Mouse (Mus musculus) ES-Bruce4 (cell line): ENCODE data around the gene Gadd45b.

Source experiments
- CTCF ChIP-seq: IDR thresholded peaks from one replicate; pipeline ENCODE4 v1.8.1; 2011; ENCODE audit warnings: low read depth, low read length
- EP300 ChIP-seq: IDR thresholded peaks from 2 replicates; pipeline ENCODE4 v1.6.1; 2011; ENCODE audit warnings: low read depth, low read length; ENCODE audit not compliant: insufficient read depth
- POLR2A ChIP-seq: IDR thresholded peaks from one replicate; pipeline ENCODE4 v1.8.1; 2011; ENCODE audit warnings: low read length; ENCODE audit not compliant: insufficient read depth

GRCm38 (mm10) chr10:80932206-80932605 is 2.3 kb downstream of the Gadd45b start:
- TF ChIP-seq POLR2A (no peak), CTCF (no peak), EP300 (peak; percentile 77)
